Mouse (Mus musculus): ENCODE measurements around the gene Gpa33.

Gpa33 gene

DNA sequence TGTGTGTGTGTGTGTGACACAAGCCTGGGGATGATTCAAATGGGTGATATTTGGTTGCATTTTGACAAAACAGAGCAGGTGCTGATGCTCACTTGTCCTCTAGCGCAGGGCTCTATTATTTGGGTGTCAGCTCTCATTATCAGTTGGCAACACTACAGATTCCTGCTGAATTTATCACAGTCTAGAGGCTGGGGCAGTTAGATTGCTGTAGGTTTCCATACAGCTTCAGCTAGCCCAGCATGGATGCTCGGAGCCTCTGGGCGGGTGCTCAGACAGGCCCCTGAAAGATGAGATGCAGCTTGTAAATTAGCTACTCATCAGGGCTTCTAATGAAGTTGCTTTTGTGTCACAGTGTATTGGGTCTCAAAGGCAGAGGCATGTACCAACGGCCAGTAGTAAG, 37.4 kb downstream of the Gpa33 start:
- no peak for DNase-seq

- DNase-seq, result no peak
These were observed 38.0 kb downstream of the Gpa33 start for GRCm38 (mm10) chr1:166168017-166168416.

DNA sequence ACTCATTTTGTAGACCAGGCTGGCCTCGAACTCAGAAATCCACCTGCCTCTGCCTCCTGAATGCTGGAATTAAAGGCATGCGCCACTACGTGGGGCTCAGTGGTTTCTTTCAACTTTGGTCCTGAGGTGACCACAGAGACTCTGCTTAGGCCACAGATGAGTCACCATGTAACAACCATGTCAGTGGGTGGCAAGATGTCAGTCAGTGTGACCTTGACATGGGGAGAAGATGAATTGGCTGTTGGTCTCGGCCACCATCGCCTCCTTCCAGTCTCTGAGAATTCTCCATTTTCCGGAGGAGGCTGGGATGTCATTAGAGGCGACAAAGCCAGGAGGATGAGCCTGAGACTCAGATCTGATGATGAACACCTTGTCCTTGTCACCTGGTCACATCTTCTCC, 39.7 kb downstream of the Gpa33 start:
- DNase-seq, result no peak

DNA sequence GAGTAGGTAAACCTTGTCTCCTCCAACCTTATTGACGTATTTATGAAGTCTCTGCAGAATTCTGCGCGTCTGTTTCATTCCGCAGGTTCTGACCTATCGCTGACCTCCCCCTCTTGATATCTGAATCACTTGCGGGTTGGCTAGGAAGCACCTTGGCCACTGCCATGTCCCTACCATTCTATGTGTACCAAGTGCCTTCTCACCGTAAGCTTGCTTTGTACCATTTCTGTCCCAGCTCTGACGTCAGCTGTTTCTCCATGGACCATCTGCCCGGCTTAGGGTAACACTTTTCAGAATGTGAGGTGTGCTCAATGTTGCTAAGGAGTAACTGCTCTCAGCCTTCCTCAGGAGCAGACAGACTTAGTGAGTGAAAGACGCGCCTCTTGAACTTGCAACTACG, 40.8 kb downstream of the Gpa33 start:
- DNase-seq, result no peak

DNA sequence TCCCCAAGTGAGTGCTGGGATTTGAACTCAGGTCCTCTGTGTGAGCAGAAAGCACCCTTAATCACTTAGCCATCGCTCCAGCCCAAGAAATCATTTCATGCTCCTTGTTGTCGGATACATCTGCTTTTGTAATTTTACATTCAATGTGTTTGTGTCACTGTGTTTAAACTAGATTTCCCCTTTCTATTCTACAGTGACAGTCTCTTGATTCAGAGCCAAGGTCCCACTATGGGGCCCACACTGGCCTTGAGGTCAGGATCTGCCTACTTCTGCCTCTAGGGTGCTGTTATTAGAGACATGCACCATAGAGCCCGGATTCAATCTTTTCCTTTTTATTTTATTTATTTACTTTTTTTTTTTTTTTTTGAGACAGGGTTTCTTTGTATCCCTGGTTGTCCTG, 43.0 kb downstream of the Gpa33 start:
- DNase-seq, result no peak

- DNase-seq, result no peak
These were observed 43.6 kb downstream of the Gpa33 start for GRCm38 (mm10) chr1:166173621-166174020.

- no peak for DNase-seq
These were observed 51.5 kb downstream of the Gpa33 start for GRCm38 (mm10) chr1:166181510-166181909.

- DNase-seq, result no peak
These were observed 53.1 kb downstream of the Gpa33 start for GRCm38 (mm10) chr1:166182952-166183627.

DNA sequence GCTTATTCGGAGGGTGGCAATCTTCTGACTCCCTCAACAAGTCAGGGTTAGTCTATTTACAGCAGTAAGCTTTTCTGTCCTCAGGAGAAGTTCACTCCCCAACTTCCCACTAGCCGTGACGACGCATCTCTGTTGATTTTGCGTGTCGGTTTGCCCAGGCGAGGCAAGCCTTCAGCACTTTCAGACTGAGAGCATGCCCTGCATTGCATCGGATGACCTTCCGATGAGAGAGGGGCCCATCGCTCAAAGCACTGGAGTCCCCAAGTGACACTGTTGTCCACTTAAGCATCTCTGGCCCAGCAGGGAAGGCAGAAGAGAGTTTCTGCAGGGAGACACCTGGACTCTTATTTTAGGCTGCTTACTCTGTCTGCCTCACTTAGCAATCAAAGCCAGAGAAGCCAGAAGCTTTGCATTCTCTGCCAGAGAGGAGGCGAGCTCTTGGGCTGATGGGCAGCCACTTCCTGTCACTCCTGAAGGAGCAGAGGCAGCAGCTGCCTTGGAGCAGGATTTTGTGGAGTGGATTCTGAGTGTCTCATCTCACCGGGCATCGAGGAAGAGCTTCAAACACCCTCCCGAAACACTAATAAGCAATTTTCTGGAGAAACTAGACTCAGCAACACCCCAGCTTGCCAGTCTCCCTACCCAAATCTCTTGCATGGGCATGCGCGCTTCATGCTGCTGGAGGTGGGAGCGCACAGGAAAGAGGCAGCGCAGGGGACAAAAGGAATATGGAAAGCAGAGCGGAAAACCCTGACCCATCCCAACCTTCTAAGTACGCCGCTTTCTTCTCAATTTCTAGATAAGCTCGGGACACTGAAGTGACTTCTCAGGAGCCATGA, 54.6 kb downstream of the Gpa33 start:
- DNase-seq, result no peak

DNA sequence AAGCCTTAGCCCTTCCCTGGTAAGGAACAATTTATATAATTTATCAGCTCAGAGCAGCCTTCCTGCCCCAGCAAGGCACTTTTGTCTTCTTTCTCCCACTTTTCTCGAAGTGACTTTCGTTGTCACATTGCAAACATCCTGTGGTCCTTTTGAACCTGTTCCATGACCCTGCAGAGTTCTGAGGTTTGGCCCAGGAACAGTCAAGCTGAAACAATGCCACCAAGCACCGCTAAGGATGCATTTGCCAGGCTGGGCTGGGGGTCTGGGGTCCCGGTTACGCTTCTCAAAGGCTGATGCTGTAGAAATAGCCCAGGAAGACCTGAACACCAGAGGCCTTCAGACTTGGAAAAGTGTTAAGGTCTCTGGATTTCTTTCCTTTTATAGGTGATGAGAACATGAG, 55.3 kb downstream of the Gpa33 start:
- DNase-seq, result no peak

DNA sequence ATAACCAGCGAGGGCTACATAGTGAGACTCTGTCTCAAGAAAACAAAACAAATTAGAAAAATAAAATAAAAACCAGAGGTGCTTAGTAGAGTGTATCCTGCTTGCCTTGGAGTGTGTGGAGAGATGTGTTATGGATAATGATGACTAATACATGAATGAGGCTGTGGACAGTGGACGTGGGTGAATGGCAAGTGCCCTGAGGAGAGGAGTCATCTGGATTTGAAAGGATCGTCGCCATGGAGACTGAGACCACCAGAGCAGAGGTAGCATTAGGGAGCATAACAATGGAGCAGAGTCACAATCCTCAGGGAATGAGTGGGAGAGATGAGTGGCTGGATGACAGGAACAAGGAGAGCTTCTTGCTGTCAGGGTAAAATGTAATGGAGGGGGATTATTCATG, 59.8 kb downstream of the Gpa33 start:
- DNase-seq, result no peak

GRCm38 (mm10) chr1:166204171-166204570, 74.1 kb downstream of the Gpa33 start:
- no peak for DNase-seq

- DNase-seq, result no peak
These were observed 75.1 kb downstream of the Gpa33 start for GRCm38 (mm10) chr1:166205159-166205558.

DNA sequence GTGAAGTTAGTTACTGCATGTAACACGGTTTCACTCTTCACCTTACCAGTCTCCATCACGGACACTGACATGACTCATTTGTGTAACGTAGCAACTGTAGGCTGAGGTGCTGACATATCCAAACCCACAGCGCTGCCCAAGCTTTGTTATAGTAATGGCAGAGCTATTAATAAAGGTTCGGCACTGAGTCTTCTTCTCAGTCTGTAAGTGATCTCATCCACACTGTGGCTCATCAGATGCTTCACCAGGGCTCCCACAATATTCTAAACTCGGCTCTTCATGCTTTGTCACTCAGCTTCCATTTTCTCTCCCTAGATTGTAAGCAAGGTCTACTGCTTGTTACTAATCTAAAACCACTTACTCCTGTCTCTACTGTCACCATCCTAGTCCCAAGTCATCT, 79.3 kb downstream of the Gpa33 start:
- DNase-seq, result no peak

DNA sequence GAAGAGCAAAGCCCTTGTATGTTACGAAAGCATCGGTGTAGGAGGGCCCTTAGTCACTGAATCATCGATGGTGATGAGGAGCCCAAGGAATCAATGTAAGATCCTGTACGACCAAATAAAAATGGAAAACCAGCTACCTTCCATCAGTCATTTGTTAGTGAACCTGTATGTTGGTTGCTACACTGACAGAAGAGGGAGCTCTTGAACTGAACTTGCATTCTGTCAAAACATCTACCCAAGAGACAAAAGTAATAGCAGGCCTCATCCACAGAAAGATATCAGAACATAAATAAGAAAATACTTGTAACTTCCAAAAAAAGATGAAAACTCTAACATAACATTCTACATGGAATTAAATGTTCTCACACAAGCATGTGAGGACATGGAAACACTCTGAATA, 84.1 kb downstream of the Gpa33 start:
- DNase-seq, result no peak
